Mouse (Mus musculus) heart, adult 2 months (tissue): ENCODE data around the gene Igsf9b.

Experiments used
- CTCF ChIP-seq: fragments of 200-600 bp; IDR thresholded peaks from 2 replicates; pipeline ENCODE4 v1.8.1; 2022; ENCODE audit warnings: antibody characterized with exemption, mild to moderate bottlenecking, moderate library complexity
- POLR2A ChIP-seq: fragments of 200-500 bp; IDR thresholded peaks from 2 replicates; pipeline ENCODE4 v1.6.1; 2011; ENCODE audit warnings: mild to moderate bottlenecking, low read depth, low read length, control low read depth; ENCODE audit not compliant: insufficient read depth

DNA sequence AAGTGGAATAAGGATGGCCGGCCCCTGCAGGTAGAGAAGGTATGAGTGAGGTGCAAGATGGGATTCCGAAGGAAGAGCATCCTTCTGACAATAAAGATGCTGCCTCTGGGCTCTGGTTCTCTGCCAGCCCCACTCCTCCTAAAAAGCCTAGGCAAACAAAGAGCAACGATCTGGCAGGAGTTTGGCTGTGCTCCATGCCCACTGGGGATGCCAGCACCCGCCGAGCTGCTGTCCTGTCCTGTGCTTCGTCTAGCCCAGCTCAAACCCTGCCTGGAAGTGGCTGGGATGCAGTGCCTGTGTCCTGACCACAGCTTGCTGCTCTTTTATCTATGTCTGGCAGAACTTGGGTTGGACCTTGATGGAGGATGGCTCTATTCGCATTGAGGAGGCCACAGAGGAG lies 23.3 kb downstream of the Igsf9b start:
- TF ChIP-seq CTCF (no peak), POLR2A (no peak)
